Mouse (Mus musculus) hindlimb bud, embryonic 11.5 days (tissue): ENCODE results near the gene Lef1.

ENCODE experiments used
- DNase-seq: peaks from one replicate; pipeline ENCODE4 v3.0.0-alpha.2; 2012; ENCODE audit warnings: low read depth, low spot score; ENCODE audit errors: extremely low spot score

Lef1 gene

DNA sequence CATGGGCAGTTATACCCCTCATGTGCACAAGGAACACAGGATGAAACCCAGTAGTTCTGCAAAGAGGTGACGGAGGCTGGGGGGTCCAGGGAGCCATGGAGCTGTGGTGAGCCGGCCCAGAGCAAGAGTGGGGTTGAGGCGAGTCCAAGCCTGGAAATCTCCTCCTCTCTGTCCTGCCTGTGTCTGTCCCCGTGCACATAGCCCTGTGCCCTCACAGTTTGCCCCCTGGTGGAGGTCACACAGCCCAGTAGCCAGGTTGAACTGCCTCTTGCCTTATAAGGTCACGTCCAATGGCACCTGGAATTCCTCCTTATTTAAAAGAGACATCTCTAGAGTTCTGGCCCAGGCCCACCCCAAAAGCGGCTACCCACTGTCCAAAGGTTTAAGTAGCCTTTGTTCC lies 137.2 kb downstream of the Lef1 start:
- no peak for DNase-seq

DNA sequence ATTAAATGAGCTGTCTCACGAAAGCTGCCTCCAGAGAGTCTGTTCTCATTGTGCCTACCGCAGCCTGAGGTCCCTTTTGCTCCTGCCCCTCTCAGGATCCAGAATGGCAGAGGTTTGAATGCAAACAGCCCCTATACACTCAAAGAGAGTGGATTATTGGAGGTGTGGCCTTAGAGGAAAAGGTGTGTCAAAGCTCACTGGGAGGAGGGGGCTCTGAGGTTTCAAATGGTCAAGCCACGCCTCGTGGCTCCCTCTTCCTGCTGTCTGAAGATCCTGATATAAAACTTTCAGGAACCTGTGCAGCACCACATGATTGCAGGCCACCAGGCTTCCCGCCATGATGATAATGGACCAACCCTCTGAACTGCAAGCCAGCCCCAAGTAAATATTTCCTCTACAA lies 137.6 kb downstream of the Lef1 start:
- no peak for DNase-seq

DNA sequence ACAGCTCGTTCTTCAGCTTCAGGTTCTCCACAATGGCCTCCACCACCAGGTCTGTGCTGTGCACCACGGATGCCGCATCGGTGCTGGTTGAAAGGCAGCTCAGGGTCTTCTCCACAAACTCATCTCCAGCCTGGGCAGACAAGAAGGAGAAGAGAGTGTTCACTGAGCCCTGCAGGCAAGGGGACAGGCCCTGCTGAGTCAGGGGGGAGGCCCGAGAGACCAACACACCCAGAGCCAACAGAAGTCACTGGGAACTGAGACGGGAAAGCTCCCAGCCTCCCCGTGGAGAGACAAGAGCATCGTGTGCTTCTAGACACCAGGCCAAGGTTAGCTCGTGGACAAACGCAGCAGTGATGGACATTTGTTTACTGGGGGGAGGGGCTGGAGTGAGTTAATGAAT lies 138.2 kb downstream of the Lef1 start:
- DNase-seq = no peak

DNA sequence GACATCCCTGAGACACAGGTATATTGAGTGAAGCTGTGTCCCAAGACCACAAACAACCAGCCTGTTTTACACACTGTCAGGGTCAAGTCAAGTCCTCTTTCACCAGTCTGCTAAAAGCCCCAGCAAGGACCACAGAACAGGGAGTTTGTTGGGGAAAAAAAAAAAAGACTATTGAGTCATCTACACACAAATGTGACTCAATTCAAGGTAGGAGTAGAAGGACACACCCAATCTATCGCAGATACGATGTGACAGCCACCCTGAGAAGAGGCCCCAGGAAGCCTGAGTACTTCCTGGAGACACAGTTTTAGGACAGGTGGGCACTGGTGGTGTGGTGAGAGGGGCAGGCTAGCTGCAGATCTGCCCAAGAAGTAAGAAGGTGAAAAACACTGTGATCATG lies 140.0 kb downstream of the Lef1 start:
- no peak for DNase-seq

DNA sequence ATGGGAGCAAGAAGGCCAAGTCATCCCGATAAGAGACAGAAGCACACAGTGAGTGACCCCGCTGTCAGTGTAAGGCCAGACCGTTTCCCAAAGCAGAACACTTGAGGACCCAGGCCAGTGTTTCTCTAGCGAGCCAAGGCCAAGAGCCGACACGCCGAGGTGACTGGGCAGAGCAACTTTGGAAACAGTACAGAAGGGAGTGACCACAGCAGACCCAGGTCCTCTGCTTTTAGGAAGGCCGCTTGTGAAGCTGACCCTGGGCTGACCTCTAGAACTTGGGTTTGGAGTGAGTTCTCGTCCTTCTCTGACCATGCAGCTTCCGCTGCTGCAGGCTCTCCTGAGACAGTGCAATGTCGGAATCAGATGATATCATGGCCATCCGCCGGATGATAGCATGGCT lies 140.7 kb downstream of the Lef1 start:
- DNase-seq = no peak

DNA sequence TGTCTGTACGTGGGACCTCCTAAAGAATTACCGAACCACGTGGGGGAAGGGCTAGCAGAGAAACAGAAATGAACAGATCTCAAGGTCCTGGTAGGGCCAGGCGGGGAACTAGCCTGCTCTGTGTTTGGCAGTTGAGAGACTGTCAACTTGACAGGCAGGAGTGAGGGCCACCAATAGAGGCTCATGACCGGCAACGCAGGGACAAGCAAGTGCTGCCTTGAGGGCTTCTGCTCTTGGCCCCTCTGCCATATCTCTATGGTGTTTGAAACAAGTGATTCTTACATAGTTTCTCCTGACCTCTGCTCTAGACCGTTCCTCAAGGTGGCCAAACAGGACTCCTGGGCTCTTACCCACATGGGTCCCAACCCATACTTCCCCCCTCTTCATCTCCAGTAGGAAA lies 141.3 kb downstream of the Lef1 start:
- no peak for DNase-seq

DNA sequence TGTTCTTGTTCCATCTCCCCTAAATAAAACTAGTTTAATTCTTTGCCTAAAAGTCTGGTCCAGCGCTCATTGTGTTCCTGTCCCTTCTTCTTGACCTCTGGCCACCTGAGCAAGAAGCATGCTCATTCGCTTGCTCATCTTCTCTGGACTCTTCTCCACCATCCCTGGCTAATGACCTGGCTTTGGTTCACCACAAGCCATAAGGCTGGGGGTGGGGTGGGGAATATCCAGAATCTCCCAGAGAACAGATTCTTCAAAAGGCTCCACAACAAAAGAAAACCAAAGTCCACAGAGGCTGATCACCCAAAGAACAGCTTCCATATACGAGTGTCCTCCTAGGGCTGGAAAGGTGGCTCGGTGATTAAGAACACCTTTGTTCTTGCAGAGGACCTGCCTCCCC lies 144.7 kb downstream of the Lef1 start:
- no peak for DNase-seq

DNA sequence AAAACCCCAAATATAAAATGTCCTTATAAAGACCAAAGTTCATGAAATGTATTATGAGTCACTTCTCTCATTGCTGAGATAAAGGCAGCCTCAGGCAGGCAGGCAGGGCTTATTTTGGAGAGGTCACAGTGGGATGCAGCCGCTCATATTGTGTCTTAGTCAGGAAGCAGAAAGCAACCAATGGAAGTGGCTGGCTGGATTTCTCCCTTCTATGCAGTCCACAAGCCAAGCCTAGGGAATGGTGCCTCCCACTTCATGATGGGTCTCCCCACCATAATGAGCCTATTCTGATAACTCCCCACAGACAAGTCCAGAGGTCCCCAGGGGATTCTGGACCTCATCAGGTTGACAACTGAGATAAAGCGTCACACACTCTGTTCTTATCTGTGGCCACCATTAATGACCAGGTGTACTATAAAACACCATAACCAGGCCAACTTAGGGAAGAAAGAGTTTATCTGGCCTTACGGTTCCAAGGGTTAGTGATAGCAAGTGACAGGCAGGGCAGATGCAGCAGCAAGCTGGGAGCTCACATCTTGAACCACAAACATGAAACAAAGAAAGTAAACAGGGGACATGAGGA lies 145.2 kb downstream of the Lef1 start:
- no peak for DNase-seq

DNA sequence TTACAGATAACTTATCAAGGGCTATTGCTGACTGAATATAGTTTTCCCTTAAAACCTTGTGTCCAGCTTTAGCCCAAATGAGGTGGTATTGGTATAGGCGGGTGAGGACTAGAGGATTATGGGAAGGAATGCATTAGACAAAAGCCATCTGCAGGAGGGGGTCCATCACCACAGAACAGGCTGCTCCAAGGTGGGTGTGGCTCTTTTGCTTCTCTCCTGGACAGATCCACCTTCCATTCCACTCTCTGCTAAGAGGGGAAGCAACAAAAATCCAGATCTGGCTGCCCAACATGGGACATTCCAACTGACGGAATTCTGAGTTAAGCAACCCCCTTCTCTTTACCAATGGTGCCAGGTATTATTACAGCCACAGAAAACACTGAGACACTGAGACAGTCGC lies 148.7 kb downstream of the Lef1 start:
- no peak for DNase-seq

DNA sequence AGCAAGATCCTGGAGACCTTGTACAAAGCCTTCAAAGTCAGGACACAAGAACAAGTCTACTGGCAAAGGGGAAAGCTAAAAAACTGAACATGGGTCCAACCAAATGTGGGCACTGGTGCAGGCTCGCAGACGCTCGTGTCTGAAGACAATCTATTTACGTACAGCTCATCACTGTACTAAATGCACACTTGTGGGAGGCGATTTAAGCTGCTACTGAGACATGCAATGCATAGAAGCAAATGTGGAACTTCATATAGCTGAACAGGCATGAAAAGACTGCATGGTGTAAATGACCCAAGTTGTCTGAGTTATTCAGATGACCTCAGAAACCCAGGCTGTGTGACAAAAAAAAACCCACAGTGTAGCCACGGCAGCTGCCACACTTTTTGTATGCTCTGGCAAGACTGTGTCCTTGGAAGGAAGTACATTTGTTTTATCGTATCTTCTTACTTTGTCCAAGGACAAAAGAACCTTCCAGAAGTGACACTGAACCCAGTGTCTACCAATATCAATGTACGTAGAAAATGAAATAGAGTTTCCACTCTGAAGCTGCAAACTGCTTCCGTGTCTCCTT lies 149.2 kb downstream of the Lef1 start:
- DNase-seq = no peak

DNA sequence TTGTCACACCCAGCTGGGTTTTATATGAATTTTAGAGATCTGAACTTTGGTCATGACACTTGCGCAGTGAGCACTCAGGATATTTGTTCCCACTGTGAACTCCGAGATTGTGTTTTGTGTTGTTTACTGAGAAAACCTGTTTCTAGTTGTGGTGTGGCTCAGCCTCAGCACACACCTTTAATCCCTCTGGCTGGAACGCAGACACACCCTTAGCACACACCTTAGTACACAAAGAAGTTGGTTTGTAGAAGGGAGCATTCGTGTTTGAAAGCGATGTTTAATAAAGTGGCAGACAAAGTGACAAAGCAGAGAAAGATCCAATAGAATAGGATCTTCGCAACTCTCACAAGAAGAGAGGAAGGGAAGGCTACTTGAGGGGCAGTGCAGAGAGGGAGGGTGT lies 150.1 kb downstream of the Lef1 start:
- no peak for DNase-seq

DNA sequence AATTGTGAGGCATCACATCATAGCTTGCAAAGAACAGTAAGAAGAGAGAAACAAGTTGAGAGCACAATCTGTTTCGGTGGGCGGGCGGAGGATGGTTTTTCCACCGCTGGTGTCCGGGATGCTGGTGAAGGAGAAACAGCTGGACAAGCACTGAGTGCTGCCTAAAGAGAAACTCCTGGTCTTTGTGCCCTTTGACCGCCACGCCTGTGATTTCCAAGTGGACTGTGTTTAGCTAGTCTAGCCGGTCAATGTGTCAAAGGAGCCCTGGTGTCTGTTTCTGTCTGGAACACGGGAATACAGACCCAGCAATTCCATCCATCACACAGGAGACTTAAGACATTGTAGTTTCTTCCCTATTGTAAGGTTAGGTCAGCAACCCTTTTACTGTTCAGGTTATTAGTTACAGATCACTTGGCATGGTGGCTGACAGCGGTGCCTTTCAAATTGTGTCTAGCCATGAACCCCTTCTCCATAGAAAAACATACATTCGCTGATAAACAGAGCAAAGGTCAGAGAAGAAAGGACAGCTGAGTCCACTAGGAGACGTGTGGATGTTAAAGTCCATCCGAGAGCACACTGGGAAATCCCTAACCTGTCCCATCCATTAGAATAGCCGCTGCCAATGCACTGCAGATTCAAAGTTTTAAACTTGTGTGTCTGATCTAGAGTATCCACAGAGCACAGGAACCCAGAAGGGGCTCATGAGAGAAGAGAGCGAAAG lies 153.7 kb downstream of the Lef1 start:
- DNase-seq = no peak

DNA sequence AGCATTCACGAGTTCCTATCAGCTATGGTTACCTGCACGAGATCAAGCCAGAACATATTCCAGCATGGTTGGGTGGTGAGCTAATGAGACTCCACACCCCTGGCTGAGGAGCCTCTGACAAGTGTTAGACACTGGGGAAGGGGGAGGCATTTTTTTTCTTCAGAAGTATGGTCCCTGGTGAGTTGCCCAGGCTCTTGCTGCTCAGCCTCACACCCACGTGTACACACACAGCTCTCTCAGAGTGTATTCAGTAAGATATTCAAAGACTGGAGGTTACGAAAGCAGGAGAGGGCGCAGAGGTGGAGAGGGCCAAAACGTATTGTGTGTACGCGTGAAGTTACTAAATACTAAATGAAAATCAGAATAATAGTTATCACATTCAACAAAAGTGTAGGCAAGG lies 155.2 kb downstream of the Lef1 start:
- no peak for DNase-seq

DNA sequence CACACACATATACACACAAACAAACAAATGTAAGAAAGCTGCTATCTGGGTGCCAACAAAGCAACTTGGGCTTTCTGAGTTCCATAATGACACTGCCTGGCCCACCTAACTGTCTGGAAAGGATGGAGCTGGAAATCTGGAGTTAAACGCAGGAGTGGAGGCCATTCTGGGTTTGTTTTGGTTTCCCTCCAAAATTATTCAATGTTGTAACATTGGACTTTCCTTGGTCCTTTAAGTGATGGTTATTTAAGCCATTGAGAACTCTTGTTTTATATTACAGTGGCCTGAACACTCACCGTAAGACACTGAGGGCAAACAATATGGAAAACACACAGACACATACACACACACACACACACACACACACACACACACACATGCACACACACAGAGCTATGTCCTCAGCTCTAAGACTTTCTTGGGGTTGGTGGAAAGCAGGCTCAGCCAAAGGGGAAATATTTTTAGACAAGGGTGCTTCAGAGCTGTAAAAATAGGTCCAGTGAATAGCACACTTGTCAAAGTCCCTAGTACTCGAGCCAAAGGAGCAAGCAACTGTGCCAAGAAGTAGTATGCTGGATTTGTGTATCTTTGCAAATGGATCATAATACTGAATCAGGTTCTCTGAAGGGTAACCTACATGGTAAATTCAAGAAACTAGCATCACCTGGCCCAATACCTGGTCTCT lies 156.2 kb downstream of the Lef1 start:
- no peak for DNase-seq

DNA sequence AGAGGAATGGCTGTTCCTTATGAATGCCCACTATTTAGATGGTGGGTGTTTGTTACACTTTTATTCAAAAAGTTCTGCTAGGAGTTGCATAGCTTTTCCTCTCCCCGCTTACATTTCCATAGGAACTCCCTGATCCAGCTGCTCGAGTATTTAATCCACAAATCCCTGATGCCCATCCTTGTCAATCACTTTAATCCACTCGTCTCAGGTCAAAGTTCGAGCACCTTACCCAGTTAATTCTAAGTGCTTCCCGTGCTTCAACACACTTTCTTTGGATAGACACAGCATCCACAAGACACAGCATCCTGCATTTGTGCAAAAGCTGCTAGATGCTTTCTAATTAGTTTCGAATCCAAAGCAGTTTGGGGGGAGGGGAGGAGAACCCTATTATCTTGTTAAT lies 160.1 kb downstream of the Lef1 start:
- no peak for DNase-seq

DNA sequence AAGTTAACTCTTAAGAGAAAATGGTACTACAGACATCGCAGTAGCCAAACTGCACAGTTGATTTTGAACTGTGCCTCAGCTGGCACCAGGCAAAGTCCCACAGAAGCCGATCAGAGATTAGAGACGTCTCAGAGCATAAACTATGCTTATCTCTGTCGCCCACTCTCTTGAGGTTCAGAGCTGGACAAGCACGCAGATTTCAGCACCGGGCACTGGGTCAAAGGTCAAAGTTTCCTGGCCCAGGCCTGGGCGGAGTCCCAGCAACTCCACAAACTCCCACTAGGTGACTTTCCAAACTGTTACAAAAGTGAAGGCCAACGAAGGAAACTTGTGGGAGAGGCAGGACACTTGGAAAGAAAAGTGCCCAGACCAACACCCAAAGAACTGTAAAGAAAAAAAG lies 160.9 kb downstream of the Lef1 start:
- peak; percentile 57 for DNase-seq

DNA sequence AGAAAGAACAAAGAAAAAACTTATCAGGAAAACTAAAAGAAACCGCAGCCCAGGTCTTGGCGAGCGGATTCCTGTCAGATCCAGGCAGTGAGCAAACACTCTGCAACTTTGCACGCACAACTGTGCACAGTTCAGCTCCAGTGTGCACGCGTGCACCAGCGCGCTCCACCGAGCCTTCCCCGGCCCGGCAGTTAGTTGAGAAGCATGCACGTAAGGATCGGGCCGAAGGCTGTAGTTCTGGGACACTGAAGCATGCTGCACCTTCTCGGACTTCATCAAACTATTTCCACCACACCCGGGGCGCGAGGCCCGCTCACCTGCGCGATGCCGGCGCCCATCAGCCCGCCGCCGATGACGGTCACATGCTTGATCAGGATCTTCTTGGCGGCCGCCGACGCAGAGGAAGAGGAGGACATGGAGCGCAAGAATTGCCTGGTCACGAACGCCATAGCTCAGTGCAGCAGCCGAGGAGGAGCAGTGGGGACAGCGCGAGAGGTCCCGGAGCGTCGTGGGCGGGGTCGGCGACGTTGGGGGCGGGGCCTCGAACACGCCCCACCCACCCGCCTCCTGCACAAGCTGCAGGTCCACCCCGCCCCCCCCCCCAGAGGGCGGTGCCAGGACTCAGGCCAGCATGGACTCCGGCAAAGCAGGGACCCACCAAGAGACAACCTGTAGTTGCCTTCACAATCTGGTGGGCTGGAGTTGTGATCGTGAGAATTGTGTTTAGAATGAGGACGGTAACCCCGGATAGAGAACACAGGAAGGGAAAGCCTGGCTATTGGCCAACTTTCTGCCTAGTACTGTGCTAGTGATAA lies 161.5 kb downstream of the Lef1 start, which contains the start of gene Hadh:
Gene Hadh, minus strand, starts transcription at position 543 of the 815 bp plus-strand sequence.
- DNase-seq = peak; percentile 42

DNA sequence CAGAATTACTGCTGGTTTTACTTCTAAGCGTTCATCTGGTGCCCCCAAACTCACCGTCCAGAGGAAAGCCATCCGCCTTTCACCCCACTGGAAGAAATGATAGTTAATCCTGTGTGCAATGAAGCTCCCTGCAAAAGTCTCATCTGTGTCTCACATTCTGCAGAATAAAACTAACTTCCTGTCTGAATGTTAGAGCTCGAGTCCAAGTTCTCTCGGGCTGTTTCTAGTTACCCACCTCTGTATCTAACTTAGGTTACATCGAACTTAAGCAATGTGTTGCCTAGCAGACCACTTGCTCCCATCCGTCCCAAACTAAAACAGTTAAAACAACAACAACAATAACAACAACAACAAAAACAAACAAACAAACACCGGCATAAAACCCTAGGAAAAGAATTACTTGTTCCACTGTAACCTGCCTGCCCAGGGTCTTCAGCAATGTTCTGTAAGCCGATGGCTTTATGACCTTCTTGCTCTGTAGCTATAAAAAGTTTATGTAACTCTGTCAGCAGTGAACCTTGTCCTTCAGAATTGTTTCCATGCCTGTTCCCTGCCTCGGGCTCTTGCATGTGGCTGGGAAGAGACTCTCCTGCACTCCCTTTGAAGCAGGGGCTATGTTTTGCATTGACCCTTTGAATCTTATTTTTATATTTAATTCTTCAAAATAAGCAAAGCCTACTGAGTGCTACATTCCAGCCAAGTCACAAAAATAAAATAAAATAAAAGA lies 162.3 kb downstream of the Lef1 start:
- peak; percentile 14 for DNase-seq
